Mouse (Mus musculus): Measurements from ENCODE around the gene Tmem97. TPM values are rescaled to one million over a fixed set of nuclear protein-coding genes. Genes with fewer than 3 reads are reported as not detected.

The Tmem97 gene
- polyA plus RNA-seq, 1 experiment from 2014 or later: 75.1 TPM

DNA sequence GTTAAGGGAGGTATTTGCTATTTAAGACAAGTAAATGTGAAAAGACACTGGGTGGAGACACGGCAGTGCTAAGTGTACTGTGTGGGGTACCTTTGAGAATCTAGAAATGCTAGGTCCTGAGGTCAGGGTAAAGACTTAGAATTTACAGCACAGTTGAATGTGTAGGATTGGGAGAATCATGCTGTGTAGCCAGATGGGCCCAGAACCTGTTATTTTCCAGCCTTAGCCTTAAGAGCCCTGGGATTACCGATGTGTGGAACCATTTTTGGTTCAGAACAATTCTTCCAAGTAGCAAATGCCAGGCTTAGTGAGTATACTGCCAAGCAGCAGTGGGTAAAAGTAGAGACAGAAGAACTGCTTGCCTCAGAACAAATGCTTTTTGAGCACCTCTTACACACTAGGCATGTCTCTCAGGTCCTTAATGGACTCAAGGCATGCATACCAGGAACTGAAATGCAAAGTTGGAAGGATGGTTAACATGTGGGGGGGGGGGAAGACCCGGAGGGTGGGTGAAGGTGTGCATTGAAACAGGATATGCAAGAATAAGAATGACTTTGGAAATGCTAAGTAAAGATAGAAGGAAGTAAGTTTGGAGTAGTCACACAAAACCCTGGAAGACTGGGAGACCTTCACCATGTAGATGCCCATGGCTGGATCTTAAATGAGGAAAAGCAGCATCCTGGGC lies 37.3 kb downstream of the Tmem97 start:
- Histone ChIP-seq H3K27me3 (ENCODE audit: control insufficient read depth, insufficient read depth, low read length) (no peaks in the 10 kb centered on the region), H3K27ac (ENCODE audit: low read depth, low read length) (no peak overlapping the region), H3K4me2 (ENCODE audit: low read depth) (peak overlapping the region; percentile 76), H3K36me3 (ENCODE audit: control insufficient read depth, insufficient read depth, low read length) (peaks cover 17% of the 10 kb centered on the region), H3K9me3 (ENCODE audit: control insufficient read depth, low read length) (no peaks in the 10 kb centered on the region), H3K9ac (ENCODE audit: low read length) (peak overlapping the region; percentile 96), H3K4me3 (ENCODE audit: low read depth, low read length) (peak overlapping the region; percentile 67; the same call in 1 of the 2 replicates), H3K4me1 (ENCODE audit: control insufficient read depth, insufficient read depth, low read length) (peaks cover 14% of the 10 kb centered on the region)
- DNase-seq (ENCODE audit: low spot score) (no peak), ATAC-seq (ENCODE audit: insufficient read depth, low FRiP score, low TSS enrichment) (no peak)
- 81% methylated on average over 3 of the region's 3 CpGs for WGBS

DNA sequence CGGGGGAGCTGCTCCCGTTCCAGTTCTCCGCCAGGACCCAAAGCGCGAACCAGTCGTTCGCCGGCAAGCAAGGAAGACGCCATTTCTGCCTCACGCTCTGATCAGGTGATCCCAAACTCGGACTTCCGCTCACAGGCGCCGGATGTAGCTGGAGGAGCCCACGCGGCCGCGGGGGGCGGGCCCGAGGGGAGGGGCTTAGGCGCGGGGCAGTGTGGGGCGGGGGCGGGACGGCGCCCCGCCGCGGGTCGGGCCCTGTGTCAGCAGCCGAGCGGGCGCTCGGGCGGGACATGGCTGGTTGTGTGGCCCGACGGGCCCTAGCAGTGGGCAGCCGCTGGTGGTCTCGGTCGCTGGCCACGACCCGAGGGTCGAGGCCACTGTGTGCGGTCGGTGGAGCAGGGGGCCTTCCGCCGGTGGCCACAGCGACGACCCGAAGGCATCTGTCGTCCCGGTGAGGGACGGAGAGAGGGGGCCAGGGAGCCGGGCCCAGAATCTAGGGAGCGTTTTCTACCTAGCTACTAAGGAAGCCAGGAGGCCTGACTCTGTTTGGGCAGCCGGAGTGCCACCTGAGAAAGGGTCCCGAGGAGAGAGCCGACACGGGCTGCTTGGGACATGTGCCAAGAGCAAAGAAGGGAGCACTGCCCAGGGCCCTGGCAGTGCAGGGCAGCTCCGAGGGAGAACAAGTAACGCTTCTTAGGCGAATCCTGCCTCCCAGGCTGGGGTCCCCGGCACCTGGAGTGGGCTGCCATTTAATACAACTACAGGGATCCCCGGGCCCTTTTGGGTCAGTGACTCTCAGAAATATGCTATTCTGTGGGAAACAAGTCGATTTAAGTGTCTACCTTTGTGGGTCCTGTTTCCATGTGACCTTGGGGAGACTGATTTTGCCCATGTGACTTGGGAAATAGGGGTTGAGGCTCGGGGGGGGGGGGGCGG lies 38.3 kb downstream of the Tmem97 start, which contains the start of the genes Tmem199 and Poldip2:
Gene Tmem199 (minus strand): TSS at position 148 of the 933 bp plus-strand sequence.
Gene Poldip2 (plus strand): TSS at position 169 of the 933 bp plus-strand sequence.
- DNase-seq (ENCODE audit: low spot score): peak; percentile 96
- H3K36me3 ChIP-seq (ENCODE audit: control insufficient read depth, insufficient read depth, low read length): peaks cover 21% of the 10 kb centered on the region

GRCm38 (mm10) chr11:78509148-78509547 lies 41.4 kb downstream of the Tmem97 start:
- no peak for DNase-seq (ENCODE audit: low spot score)
- peaks cover 14% of the 10 kb centered on the region for H3K4me1 ChIP-seq (ENCODE audit: control insufficient read depth, insufficient read depth, low read length)
- no peaks in the 10 kb centered on the region for H3K9me3 ChIP-seq (ENCODE audit: control insufficient read depth, low read length)
- peaks cover 9% of the 10 kb centered on the region; the same call in 1 of the 2 replicates for H3K36me3 ChIP-seq (ENCODE audit: control insufficient read depth, insufficient read depth, low read length)
- H3K27ac ChIP-seq (ENCODE audit: low read depth, low read length): no peak overlapping the region
- WGBS: 89% methylated on average over 5 of the region's 5 CpGs
- no peaks in the 10 kb centered on the region for H3K27me3 ChIP-seq (ENCODE audit: control insufficient read depth, insufficient read depth, low read length)
- H3K4me2 ChIP-seq (ENCODE audit: low read depth): no peak overlapping the region
- ATAC-seq (ENCODE audit: insufficient read depth, low FRiP score, low TSS enrichment): no peak
- H3K4me3 ChIP-seq (ENCODE audit: low read depth, low read length): no peak overlapping the region
- H3K9ac ChIP-seq (ENCODE audit: low read length): no peak overlapping the region

More for the DNA sequence above, 38.3 kb downstream of the Tmem97 start, which contains the start of the genes Tmem199 and Poldip2:
- peak within 1 kb of the TSS; percentile 76 for H3K4me2 ChIP-seq (ENCODE audit: low read depth)
- under 1% methylated on average over 60 of the region's 67 CpGs for WGBS
- peak; percentile 91 for ATAC-seq (ENCODE audit: insufficient read depth, low FRiP score, low TSS enrichment)
- H3K27ac ChIP-seq (ENCODE audit: low read depth, low read length): peak within 1 kb of the TSS; percentile 69; the same call in 1 of the 2 replicates
- H3K4me1 ChIP-seq (ENCODE audit: control insufficient read depth, insufficient read depth, low read length): peaks cover 14% of the 10 kb centered on the region
- no peaks in the 10 kb centered on the region for H3K9me3 ChIP-seq (ENCODE audit: control insufficient read depth, low read length)
- no peaks in the 10 kb centered on the region for H3K27me3 ChIP-seq (ENCODE audit: control insufficient read depth, insufficient read depth, low read length)
- H3K4me3 ChIP-seq (ENCODE audit: low read depth, low read length): peak within 1 kb of the TSS; percentile 67
- H3K9ac ChIP-seq (ENCODE audit: low read length): peak within 1 kb of the TSS; percentile 96

DNA sequence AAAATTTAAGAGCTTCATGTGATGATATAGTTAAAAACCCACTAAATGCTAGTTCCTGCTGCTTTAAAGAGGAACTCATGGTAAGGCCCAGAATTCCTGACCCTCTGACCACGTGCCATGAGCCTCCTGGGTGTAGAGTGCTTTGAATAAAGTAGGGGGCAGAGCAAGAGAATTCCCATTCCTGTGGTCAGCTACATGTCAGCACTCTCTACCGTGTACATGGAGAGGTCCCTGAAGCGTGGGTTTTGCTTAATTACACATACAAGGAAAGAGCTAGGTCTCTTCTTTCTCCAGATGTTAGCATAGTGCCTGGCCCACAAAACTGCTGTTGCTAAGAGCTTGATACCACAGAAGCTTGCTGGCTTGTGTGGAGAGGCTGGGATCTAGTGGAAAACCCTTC lies 45.1 kb downstream of the Tmem97 start:
- Histone ChIP-seq H3K27me3 (ENCODE audit: control insufficient read depth, insufficient read depth, low read length) (0 out of 2 replicates have a peak, but pooled peaks cover under 1% of the 10 kb centered on the region), H3K27ac (ENCODE audit: low read depth, low read length) (no peak overlapping the region), H3K4me1 (ENCODE audit: control insufficient read depth, insufficient read depth, low read length) (no peaks in the 10 kb centered on the region), H3K9ac (ENCODE audit: low read length) (no peak overlapping the region), H3K36me3 (ENCODE audit: control insufficient read depth, insufficient read depth, low read length) (peaks cover 9% of the 10 kb centered on the region; the same call in 1 of the 2 replicates), H3K4me2 (ENCODE audit: low read depth) (no peak overlapping the region), H3K4me3 (ENCODE audit: low read depth, low read length) (no peak overlapping the region), H3K9me3 (ENCODE audit: control insufficient read depth, low read length) (no peaks in the 10 kb centered on the region)
- no peak for ATAC-seq (ENCODE audit: insufficient read depth, low FRiP score, low TSS enrichment)
- WGBS: 84% methylated on average over 3 of the region's 3 CpGs
- DNase-seq (ENCODE audit: low spot score): no peak

GRCm38 (mm10) chr11:78502909-78503650 lies 47.5 kb downstream of the Tmem97 start, which contains the start of gene Sebox:
Gene Sebox, plus strand, starts transcription at chr11:78503447.
- Histone ChIP-seq H3K27ac (ENCODE audit: low read depth, low read length) (no peak within 1 kb of the TSS), H3K4me3 (ENCODE audit: low read depth, low read length) (no peak within 1 kb of the TSS), H3K4me2 (ENCODE audit: low read depth) (no peak within 1 kb of the TSS), H3K4me1 (ENCODE audit: control insufficient read depth, insufficient read depth, low read length) (no peaks in the 10 kb centered on the region; the same call in 1 of the 2 replicates), H3K27me3 (ENCODE audit: control insufficient read depth, insufficient read depth, low read length) (0 out of 2 replicates have a peak, but pooled peaks cover 2% of the 10 kb centered on the region), H3K9ac (ENCODE audit: low read length) (no peak within 1 kb of the TSS), H3K9me3 (ENCODE audit: control insufficient read depth, low read length) (no peaks in the 10 kb centered on the region), H3K36me3 (ENCODE audit: control insufficient read depth, insufficient read depth, low read length) (peaks cover 7% of the 10 kb centered on the region; the same call in 1 of the 2 replicates)
- DNase-seq (ENCODE audit: low spot score): no peak
- no peak for ATAC-seq (ENCODE audit: insufficient read depth, low FRiP score, low TSS enrichment)
- 76% methylated on average over 7 of the region's 7 CpGs for WGBS

DNA sequence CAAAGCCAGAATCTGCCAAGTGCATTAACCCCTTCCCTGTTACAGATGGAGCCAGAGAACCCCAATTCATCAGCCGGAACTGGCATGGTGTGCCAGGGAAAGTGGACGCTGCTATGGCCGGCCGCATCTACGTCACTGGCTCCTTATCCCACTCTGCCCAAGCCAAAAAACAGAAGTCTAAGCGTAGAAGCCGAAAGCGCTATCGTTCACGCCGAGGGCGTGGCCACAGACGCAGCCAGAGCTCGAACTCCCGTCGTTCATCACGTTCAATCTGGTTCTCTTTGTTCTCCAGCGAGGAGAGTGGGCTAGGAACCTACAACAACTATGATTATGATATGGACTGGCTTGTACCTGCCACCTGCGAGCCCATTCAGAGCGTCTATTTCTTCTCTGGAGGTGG lies 49.0 kb downstream of the Tmem97 start:
- peaks cover under 1% of the 10 kb centered on the region; the same call in 1 of the 2 replicates for H3K36me3 ChIP-seq (ENCODE audit: control insufficient read depth, insufficient read depth, low read length)
- H3K4me2 ChIP-seq (ENCODE audit: low read depth): no peak overlapping the region
- WGBS: 78% methylated on average over 20 of the region's 20 CpGs
- no peaks in the 10 kb centered on the region for H3K9me3 ChIP-seq (ENCODE audit: control insufficient read depth, low read length)
- 0 out of 2 replicates have a peak, but pooled peaks cover 2% of the 10 kb centered on the region for H3K27me3 ChIP-seq (ENCODE audit: control insufficient read depth, insufficient read depth, low read length)
- H3K27ac ChIP-seq (ENCODE audit: low read depth, low read length): no peak overlapping the region
- peaks cover 4% of the 10 kb centered on the region; the same call in 1 of the 2 replicates for H3K4me1 ChIP-seq (ENCODE audit: control insufficient read depth, insufficient read depth, low read length)
- DNase-seq (ENCODE audit: low spot score) (no peak), ATAC-seq (ENCODE audit: insufficient read depth, low FRiP score, low TSS enrichment) (no peak)
- no peak overlapping the region for H3K4me3 ChIP-seq (ENCODE audit: low read depth, low read length)
- no peak overlapping the region for H3K9ac ChIP-seq (ENCODE audit: low read length)

DNA sequence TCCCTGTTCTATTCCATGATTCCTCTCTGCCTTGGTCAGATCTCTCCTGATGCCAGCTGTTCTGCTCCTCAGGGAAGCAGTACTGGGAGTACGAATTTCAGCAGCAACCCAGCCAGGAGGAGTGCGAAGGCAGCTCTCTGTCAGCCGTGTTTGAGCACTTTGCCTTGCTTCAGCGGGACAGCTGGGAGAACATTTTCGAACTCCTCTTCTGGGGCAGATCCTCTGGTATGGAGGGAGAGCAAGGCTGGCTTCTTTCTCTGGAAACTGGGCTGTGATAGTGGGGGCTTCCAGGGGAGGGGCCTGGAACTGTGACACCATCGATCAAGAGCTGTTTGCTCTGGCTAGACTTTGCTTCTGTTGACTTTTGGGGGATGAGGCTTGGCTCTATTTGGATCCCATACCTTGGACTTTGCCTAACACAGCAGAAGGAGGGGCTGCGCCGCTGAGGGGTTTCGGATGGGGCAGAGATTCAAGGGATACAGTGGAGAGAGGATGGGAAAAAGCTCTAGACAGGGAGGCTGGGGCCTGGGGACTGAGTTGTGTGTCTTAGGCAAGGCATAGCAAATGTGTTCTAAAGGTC lies 49.9 kb downstream of the Tmem97 start:
- peaks cover 8% of the 10 kb centered on the region for H3K27me3 ChIP-seq (ENCODE audit: control insufficient read depth, insufficient read depth, low read length)
- DNase-seq (ENCODE audit: low spot score) (no peak), ATAC-seq (ENCODE audit: insufficient read depth, low FRiP score, low TSS enrichment) (no peak)
- peaks cover 9% of the 10 kb centered on the region; the same call in 1 of the 2 replicates for H3K4me1 ChIP-seq (ENCODE audit: control insufficient read depth, insufficient read depth, low read length)
- no peaks in the 10 kb centered on the region for H3K9me3 ChIP-seq (ENCODE audit: control insufficient read depth, low read length)
- H3K9ac ChIP-seq (ENCODE audit: low read length): no peak overlapping the region
- H3K27ac ChIP-seq (ENCODE audit: low read depth, low read length): no peak overlapping the region
- no peak overlapping the region for H3K4me3 ChIP-seq (ENCODE audit: low read depth, low read length)
- H3K4me2 ChIP-seq (ENCODE audit: low read depth): no peak overlapping the region
- 81% methylated on average over 9 of the region's 9 CpGs for WGBS
- no peaks in the 10 kb centered on the region for H3K36me3 ChIP-seq (ENCODE audit: control insufficient read depth, insufficient read depth, low read length)
